Mouse (Mus musculus) adrenal gland, adult 2 months (tissue): ENCODE measurements around the gene 4931400O07Rik. TPM values are rescaled to one million over a fixed set of nuclear protein-coding genes. Genes with fewer than 3 reads are reported as not detected.

Source experiments
- DNase-seq: peaks from one replicate; pipeline ENCODE4 v3.0.0; 2021
- long read RNA-seq: library from polyadenylated mRNA; stranded (forward); transcript quantifications from one replicate; pipeline ENCODE4 v2.0.0, GENCODE M21; 2021
- polyA plus RNA-seq: library from polyadenylated mRNA; depleted of rRNA; stranded (reverse); fragments of >200 nt; gene quantifications from 2 replicates; pipeline ENCODE4 v1.2.3, GENCODE M21; 2012; rRNA removed
- total RNA-seq, 2 experiments: library from RNA; stranded (reverse); gene quantifications; 2 replicates each; pipeline ENCODE4 v1.2.3; 2021

Gene 4931400O07Rik
- not detected for total RNA-seq
- not detected in 2 replicates for polyA plus RNA-seq
- long read RNA-seq: 0 reads

DNA sequence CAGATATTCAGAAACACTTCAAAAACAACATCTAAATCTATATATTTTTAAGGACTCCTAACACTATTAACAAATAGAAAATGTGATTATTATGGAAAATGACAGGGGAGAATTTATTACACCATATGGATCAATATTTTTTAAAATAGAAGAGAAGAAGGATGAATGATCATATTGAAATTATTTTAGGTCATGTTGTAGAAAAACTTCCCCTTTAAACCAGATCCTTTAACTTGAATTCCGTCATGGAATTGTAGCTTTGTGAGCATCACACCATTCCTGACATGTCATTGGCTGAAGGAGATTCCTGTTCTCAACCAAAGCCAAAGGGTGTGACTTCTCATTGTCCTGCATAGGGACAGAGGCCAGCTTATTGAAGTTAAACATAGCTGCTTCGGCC lies at the start of gene 4931400O07Rik:
TSS of gene 4931400O07Rik (plus strand) at position 301 of the 400 bp plus-strand sequence.
- DNase-seq: no peak

Other genes starting within 250 kb of the 4931400O07Rik start
- not detected for gene 4933402E13Rik, start 184.5 kb upstream of the 4931400O07Rik start, total RNA-seq
- gene 4933402E13Rik, start 184.5 kb upstream of the 4931400O07Rik start, polyA plus RNA-seq: not detected in 2 replicates